Mouse (Mus musculus) kidney, adult 11 months (tissue): ENCODE measurements around the gene Dcaf8.
A peak's percentile ranks its signal among the peaks of the same experiment; 100 is the strongest.
"Not testable (repeated sequence)": the region's sequence is repeated elsewhere in the genome, so short reads cannot be mapped to it uniquely, and the experiment has no call there.

Source experiments
- DNase-seq: peaks from one replicate; pipeline ENCODE4 v3.0.0; 2022

Gene Dcaf8

DNA sequence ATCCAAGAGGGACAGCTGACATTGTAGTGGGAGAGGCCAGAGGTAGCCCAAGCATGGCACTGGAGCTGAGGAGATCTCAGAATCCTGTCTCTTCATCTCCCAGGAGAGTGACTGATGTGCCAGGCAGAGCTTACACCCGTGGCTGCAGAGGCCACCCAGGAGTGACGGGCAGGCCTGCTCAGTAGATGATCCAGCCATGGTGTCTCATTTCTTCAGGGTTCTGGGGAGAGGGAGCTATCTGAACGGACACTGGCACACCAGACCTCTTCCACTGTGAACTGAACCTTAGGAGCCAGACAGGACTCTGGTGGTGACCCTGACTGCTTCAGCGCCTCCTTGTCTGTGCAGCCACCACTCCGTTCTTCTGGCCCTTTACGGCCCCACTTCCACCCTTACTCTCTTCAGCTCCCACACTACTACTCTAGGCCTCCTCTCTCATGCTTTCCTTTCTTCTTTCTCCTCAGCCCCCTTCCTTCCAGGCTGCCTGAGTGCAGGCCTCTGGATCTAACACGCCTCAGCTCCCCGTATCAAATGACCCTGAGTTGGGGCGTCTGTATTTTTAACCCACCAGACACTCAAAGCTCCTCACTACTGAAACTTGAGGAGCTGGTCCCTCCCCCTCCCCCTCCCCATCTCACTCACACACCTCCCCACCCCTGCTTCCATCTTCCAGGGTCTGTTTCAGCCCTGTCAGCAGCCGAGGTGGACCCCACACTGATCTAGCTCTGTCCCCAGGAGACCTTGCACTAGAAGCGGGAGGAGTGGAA lies 73.6 kb downstream of the Dcaf8 start:
- DNase-seq, result no peak

DNA sequence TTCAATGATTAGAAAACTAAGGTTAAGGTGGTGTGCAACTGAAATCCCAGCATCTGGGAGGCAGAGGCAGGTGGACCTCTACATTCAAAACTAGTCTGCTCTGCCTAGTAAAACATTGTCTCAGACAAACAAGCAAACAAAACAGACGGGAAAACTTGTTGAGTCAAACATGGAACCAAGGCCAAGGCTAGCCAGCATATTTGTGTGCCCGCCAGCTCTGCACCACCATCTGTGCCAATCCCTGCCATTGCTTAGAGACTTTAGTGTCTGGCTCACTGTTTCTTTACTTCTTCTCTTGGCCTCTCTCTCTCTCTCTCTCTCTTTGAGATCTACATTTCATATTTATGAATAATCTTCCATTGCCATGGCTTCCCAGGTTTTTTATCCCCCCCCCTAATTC lies 80.3 kb downstream of the Dcaf8 start:
- DNase-seq, result no peak

DNA sequence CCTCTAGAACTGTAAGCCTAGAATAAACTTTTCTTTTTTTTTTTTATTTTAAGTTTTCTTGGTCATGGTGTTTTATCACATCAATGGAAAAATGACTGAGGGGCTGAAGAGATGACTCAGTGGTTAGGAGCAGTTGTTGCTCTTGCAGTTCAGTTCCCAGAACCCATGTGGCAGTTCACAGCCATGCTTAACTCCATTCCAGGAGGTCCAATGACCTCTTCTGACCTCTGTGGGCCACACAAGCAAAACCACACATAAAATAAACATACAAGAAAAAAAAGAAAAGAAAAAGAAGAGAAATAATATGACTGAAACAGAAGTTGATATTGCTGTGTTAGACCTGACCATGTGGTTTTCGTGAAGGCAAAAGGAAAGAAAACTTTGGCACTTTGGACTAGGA lies 81.3 kb downstream of the Dcaf8 start:
- DNase-seq, result no peak

DNA sequence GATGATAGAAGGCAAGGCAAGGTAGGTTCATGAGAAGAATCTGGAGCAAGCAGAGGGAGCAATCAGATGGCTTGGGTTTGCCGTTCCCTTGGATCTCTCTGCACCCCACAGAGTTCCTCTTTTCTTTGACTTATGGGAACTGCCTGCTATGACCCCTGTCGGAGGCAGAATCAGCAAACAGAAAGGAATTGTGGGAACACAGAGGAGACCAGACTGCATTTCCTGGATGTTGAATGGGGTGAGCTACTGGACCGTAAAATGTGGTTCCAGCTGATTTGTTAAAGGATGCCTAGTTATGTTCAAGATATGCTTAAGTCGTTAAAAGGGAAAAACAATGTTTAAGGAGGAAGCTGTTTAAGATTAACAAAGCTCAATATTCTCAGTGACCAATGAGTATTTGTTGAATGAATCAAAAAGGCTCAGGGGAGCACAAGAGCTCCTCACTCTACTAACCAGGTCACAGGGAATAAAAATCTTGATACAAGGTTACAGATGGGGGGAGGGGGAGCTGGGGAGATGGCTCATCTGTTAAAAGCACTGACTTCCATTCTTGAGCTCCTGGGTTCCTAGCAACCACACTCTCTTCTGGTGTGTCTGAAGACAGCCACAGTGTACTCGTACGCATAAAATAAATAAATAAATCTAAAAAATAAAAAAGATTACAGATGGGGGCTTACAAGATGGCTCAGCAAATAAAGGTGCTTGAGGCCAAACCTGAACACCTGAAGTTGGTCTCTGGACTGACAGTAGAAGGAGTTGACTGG lies 93.2 kb downstream of the Dcaf8 start:
- peak; percentile 44 for DNase-seq

DNA sequence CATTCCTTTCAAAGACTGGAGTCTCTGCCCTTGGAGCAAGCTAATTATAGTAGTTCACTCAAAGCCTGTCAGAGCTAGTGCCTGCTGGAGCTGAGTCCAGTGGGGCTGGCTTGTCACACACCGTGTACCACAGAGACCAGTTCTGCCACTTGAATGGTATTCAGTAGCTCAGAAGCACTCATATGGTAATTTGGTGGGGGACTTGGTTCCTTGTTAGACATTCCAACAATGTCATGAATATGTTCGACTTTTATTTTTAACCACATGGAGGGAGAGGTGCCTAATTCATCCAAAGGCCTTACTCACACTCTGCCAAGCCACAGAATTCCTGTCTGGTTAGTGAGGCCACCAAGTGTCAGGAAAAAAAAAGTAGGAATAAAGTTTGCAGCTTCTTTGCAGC lies 94.5 kb downstream of the Dcaf8 start:
- DNase-seq, result peak; percentile 88

DNA sequence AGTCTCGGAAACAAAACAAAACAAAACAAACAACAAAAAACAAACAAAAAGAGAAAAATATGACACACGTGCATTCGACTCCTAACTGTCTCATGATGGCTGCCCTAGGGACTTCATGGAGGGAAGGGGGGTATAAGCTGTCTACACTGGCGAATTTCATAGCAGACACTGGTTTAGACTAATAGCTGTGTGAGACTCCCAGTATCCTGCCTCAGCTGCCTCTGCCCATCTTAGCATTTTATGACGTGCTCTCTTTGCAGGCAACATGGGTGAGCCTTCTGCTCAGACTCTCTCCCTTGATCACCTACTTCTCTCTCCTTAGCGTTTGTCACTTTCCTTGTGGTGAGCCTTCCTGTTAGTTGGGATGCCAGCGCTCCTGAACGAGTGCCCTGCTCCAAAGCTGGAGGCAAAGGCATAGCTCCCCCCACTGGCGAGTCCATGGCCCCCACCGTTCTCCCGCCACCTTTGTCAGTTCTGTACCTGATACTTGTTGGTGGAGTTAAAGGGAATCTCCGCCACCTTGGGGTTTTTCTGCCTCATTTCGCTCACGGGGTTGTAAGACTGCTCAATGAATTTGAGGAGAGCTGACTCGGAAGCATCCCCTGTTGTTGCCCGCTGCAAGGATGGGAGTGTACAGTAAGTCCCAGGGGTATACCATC lies 95.8 kb downstream of the Dcaf8 start:
- DNase-seq, result no peak

DNA sequence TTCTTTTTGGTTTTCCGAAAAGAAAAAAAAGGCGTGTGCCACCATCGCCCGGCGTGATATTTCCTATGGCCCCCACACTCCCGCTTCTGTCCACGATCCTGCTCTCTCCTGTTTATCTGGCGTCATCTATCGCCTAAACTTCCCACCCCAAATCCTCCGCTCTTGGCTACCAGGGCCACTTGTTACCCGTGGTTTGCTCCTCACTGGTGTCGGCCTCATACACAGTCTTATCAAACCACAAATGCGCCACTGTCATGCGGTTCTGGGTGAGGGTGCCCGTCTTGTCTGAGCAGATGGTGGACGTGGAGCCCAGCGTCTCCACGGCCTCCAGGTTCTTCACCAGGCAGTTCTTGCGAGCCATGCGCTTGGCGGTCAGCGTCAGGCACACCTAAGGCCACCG lies 96.8 kb downstream of the Dcaf8 start:
- not testable (repeated sequence) for DNase-seq
